Comparison of ENCODE assay signal across 9 mouse cellular contexts in genomic region chr1:132010632-132011501, GRCm38 (mm10). TPM values are rescaled to one million over a fixed set of nuclear protein-coding genes. Genes with fewer than 3 reads are reported as not detected.
DNase-seq lines count a peak whose midpoint lies in the region; ATAC-seq and TF ChIP-seq lines count a peak whose summit lies in the region.
"Had no signal": no experiment of that assay in that cellular context is flagged by ENCODE, and none has a peak within 500 bp of the region (broad histone marks: within the 10 kb centered on the region; RNA-seq: fewer than 3 reads in every experiment).

No protein-coding gene starts in this region.

- peak overlapping the region; percentile 86 for H3K4me2 ChIP-seq in CH12.LX (ENCODE audit: insufficient read depth, low read depth, poor library complexity, severe bottlenecking)
- H3K4me2 ChIP-seq in liver, embryonic 13.5 days, result peak overlapping the region; percentile 43
- H3K4me2 ChIP-seq in forebrain, embryonic 14.5 days (ENCODE audit: low read length), result no peak overlapping the region

- no peak for TF ChIP-seq CTCF in CH12.LX (conservative IDR thresholded peaks at IDR 0.05 in 1 of 2, IDR thresholded peaks at IDR 0.05 in 1 of 2; ENCODE audit: low read depth in 2 of 2, low read length in 2 of 2)
- no peak for TF ChIP-seq CTCF in spleen, adult 2 months (IDR thresholded peaks at IDR 0.05; ENCODE audit: extremely low read depth, insufficient read depth, insufficient read length, insufficient replicate concordance)

- 0 out of 2 replicates have a peak, but pooled peaks have one; percentile 29 for TF ChIP-seq POLR2A in CH12.LX (IDR thresholded peaks at IDR 0.05; ENCODE audit: low read depth, low read length)
- TF ChIP-seq POLR2A in spleen, adult 2 months (IDR thresholded peaks at IDR 0.05; ENCODE audit: low read depth, low read length), result no peak

- H3K27ac ChIP-seq in heart, embryonic 10.5 days, result no peak overlapping the region
- H3K27ac ChIP-seq in CH12.LX (ENCODE audit: insufficient read depth, low read depth), result peak overlapping the region; percentile 100
- H3K27ac ChIP-seq in liver, embryonic 13.5 days, result peak overlapping the region; percentile 50
- peak overlapping the region; percentile 80 for H3K27ac ChIP-seq in spleen, adult 2 months (ENCODE audit: insufficient read depth, low read length)
- H3K27ac ChIP-seq in forebrain, embryonic 14.5 days (ENCODE audit: low read depth, low read length), result no peak overlapping the region

- H3K36me3 ChIP-seq in heart, embryonic 10.5 days, result peaks cover 16% of the 10 kb centered on the region
- peaks cover 15 to 25% of the 10 kb centered on the region in 2 experiments for H3K36me3 ChIP-seq in CH12.LX (replicated peaks in 1 of 2; ENCODE audit: control insufficient read depth in 1 of 2, insufficient read depth in 1 of 2, low read length in 1 of 2)
- peaks cover 26% of the 10 kb centered on the region for H3K36me3 ChIP-seq in liver, embryonic 13.5 days
- peaks cover 7% of the 10 kb centered on the region for H3K36me3 ChIP-seq in spleen, adult 2 months (ENCODE audit: control insufficient read depth, insufficient read depth, low read length)
- H3K36me3 ChIP-seq in forebrain, embryonic 14.5 days (ENCODE audit: control insufficient read depth, insufficient read depth, low read length), result peaks cover 15% of the 10 kb centered on the region; the same call in 1 of the 2 replicates

- 86% methylated on average over 17 of the region's 17 CpGs for WGBS in heart, embryonic 10.5 days
- WGBS in liver, embryonic 13.5 days (ENCODE audit: insufficient replicate concordance), result 58% methylated on average over 17 of the region's 17 CpGs
- 6% methylated on average over 17 of the region's 17 CpGs for WGBS in spleen, adult 2 months
- WGBS in forebrain, embryonic 14.5 days, result 92% methylated on average over 17 of the region's 17 CpGs

- peak; percentile 59 for TF ChIP-seq EP300 in CH12.LX (IDR thresholded peaks at IDR 0.05; ENCODE audit: low read length)

- H3K9me3 ChIP-seq in heart, embryonic 10.5 days, result no peaks in the 10 kb centered on the region
- peaks cover 4% of the 10 kb centered on the region for H3K9me3 ChIP-seq in CH12.LX (replicated peaks; ENCODE audit: low read length)
- H3K9me3 ChIP-seq in liver, embryonic 13.5 days (replicated peaks), result no peaks in the 10 kb centered on the region
- H3K9me3 ChIP-seq in forebrain, embryonic 14.5 days (replicated peaks; ENCODE audit: control insufficient read depth, low read length), result no peaks in the 10 kb centered on the region

- in situ Hi-C loops in CH12.LX (cut with MboI; ENCODE audit: low pct_ligation_motif_present, low pct_unique_long_range_greater_than_20kb, low sequenced_read_pairs), result no loop called here

- peaks cover 64% of the 10 kb centered on the region for H3K79me2 ChIP-seq in CH12.LX (replicated peaks; ENCODE audit: control insufficient read depth, extremely low read depth, insufficient read depth, poor library complexity, severe bottlenecking)

- dilution Hi-C loops in CH12.LX (cut with MboI; ENCODE audit: extremely low pct_ligation_motif_present, extremely low pct_unique_long_range_greater_than_20kb, low sequenced_read_pairs), result no loop called here

- no peaks in the 10 kb centered on the region for H3K27me3 ChIP-seq in heart, embryonic 10.5 days (ENCODE audit: insufficient read depth, poor library complexity, severe bottlenecking)
- H3K27me3 ChIP-seq in CH12.LX (replicated peaks), result no peaks in the 10 kb centered on the region
- H3K27me3 ChIP-seq in liver, embryonic 13.5 days, result no peaks in the 10 kb centered on the region
- H3K27me3 ChIP-seq in spleen, adult 2 months (ENCODE audit: control insufficient read depth, insufficient read depth, low read length), result no peaks in the 10 kb centered on the region
- no peaks in the 10 kb centered on the region for H3K27me3 ChIP-seq in forebrain, embryonic 14.5 days (replicated peaks; ENCODE audit: control insufficient read depth, insufficient read depth, low read length)

- TF ChIP-seq RAD21 in CH12.LX (IDR thresholded peaks at IDR 0.05; ENCODE audit: low read depth, low read length), result no peak

- peak; percentile 25 to 35 for DNase-seq in heart, adult 18-20 months
- no peak for DNase-seq in heart, embryonic 10.5 days (ENCODE audit: low spot score)
- DNase-seq in CH12.LX (ENCODE audit: extremely low read depth), result peak; percentile 84
- DNase-seq in liver, embryonic 13.5 days, result no peak
- DNase-seq in spleen, adult 2 months (ENCODE audit: low read depth in 1 of 2, low spot score in 2 of 2), result peak; percentile 64 to 71
- DNase-seq in cerebellum, adult 11-12 months, result no peak
- DNase-seq in forebrain, embryonic 14.5 days (ENCODE audit: low spot score), result no peak
- no peak for DNase-seq in left cerebral cortex, adult 8-10 months (ENCODE audit: low spot score in 2 of 2)
- DNase-seq: heart, postnatal 14 days had no signal

- ATAC-seq in liver, embryonic 13.5 days (ENCODE audit: low read depth), result no peak
- ATAC-seq in forebrain, embryonic 14.5 days, result no peak

- H3K4me3 ChIP-seq in heart, embryonic 10.5 days, result no peak overlapping the region
- H3K4me3 ChIP-seq in CH12.LX (replicated peaks in 1 of 3; ENCODE audit: low read depth in 2 of 3, low read length in 2 of 3, poor library complexity in 1 of 3), result peak overlapping the region; percentile 51 to 77 (median 57)
- peak overlapping the region; percentile 22; the same call in 1 of the 2 replicates for H3K4me3 ChIP-seq in liver, embryonic 13.5 days (replicated peaks)
- H3K4me3 ChIP-seq in spleen, adult 2 months (ENCODE audit: extremely low read depth, insufficient read depth, insufficient read length), result peak overlapping the region; percentile 36; the same call in 1 of the 2 replicates
- H3K4me3 ChIP-seq in forebrain, embryonic 14.5 days (ENCODE audit: low read depth, low read length), result no peak overlapping the region

- H3K9ac ChIP-seq in CH12.LX (ENCODE audit: insufficient read depth, low read depth), result peak overlapping the region; percentile 95
- H3K9ac ChIP-seq in liver, embryonic 13.5 days, result peak overlapping the region; percentile 50; the same call in 1 of the 2 replicates
- no peak overlapping the region for H3K9ac ChIP-seq in forebrain, embryonic 14.5 days (ENCODE audit: low read length)

- H3K4me1 ChIP-seq in heart, embryonic 10.5 days, result peaks cover 23% of the 10 kb centered on the region
- H3K4me1 ChIP-seq in CH12.LX (ENCODE audit: control insufficient read depth in 1 of 2, insufficient read depth in 2 of 2), result peaks cover 8 to 39% of the 10 kb centered on the region in 2 experiments
- H3K4me1 ChIP-seq in liver, embryonic 13.5 days (replicated peaks), result peaks cover 54% of the 10 kb centered on the region
- peaks cover 15% of the 10 kb centered on the region for H3K4me1 ChIP-seq in spleen, adult 2 months (ENCODE audit: control insufficient read depth, insufficient read depth, insufficient read length)
- peaks cover 14% of the 10 kb centered on the region for H3K4me1 ChIP-seq in forebrain, embryonic 14.5 days (ENCODE audit: control insufficient read depth, insufficient read depth, low read length)

TF ChIP-seq in CH12.LX, 34 proteins besides CTCF, POLR2A, EP300 and RAD21 (continues in another document):
- TF ChIP-seq ZMIZ1 (IDR thresholded peaks at IDR 0.05; ENCODE audit: low read depth, low read length) (peak; percentile 77; the same call in 1 of the 2 replicates), TBP (conservative IDR thresholded peaks at IDR 0.05; ENCODE audit: low read depth, low read length) (no peak), MYC (IDR thresholded peaks at IDR 0.05; ENCODE audit: low read depth, low read length) (peak; percentile 60), MEF2A (IDR thresholded peaks at IDR 0.05; ENCODE audit: borderline replicate concordance, low read depth, low read length) (peak; percentile 47), IRF4 (IDR thresholded peaks at IDR 0.05; ENCODE audit: low read depth, low read length) (peak; percentile 75), USF1 (IDR thresholded peaks at IDR 0.05; ENCODE audit: low read depth, low read length) (no peak), SMC3 (IDR thresholded peaks at IDR 0.05; ENCODE audit: low read depth, low read length) (no peak), TCF12 (IDR thresholded peaks at IDR 0.05; ENCODE audit: low read depth, low read length) (peak; percentile 90), MAX (IDR thresholded peaks at IDR 0.05; ENCODE audit: low read length) (peak; percentile 77; the same call in 1 of the 2 replicates)

RNA-seq across cellular contexts. Expression of gene Elk4, which starts 3.5 kb away (rescaled TPM):
- 10 to 100 TPM; 77.4 to 82.0 TPM for total RNA-seq in heart, adult 18-20 months (2021)
- 12.2 and 15.3 TPM in 2 replicates for polyA plus RNA-seq in heart, embryonic 10.5 days (2016; fragmentation: Nextera tagmentation; extraction: Ambion mirVana)
- total RNA-seq in CH12.LX (2012; rRNA removed) (18.9 and 21.0 TPM in 2 replicates), CH12.LX (2014; rRNA removed) (12.8 and 16.8 TPM in 2 replicates)
- 16.1 and 17.4 TPM in 2 replicates for polyA plus RNA-seq in CH12.LX (2012; ENCODE audit: insufficient read length, low read depth)
- polyA plus RNA-seq in liver, embryonic 13.5 days (2015; fragmentation: Nextera tagmentation; extraction: Ambion mirVana), result 9.5 and 10.2 TPM in 2 replicates
- 33.1 and 33.5 TPM in 2 replicates for polyA plus RNA-seq in spleen, adult 2 months (2012; rRNA removed)
- polyA plus RNA-seq in forebrain, embryonic 14.5 days (2014; fragmentation: Nextera tagmentation; extraction: Ambion mirVana), result 14.8 and 17.0 TPM in 2 replicates
- total RNA-seq in left cerebral cortex, adult 8-10 months (2022), result 10 to 100 TPM; 54.1 to 63.5 (median 58.5) TPM

RNA-seq across cellular contexts. Expression of gene Slc45a3, which starts 48.1 kb away (rescaled TPM):
- total RNA-seq in heart, adult 18-20 months (2021), result 1 to 10 TPM; 5.4 to 6.9 TPM
- 1.1 and 1.9 TPM in 2 replicates for polyA plus RNA-seq in heart, embryonic 10.5 days (2016; fragmentation: Nextera tagmentation; extraction: Ambion mirVana)
- total RNA-seq in CH12.LX (2012; rRNA removed) (0.47 and 0.55 TPM in 2 replicates), CH12.LX (2014; rRNA removed) (0.11 and 0.16 TPM in 2 replicates)
- polyA plus RNA-seq in CH12.LX (2012; ENCODE audit: insufficient read length, low read depth), result 0.15 and 0.20 TPM in 2 replicates
- polyA plus RNA-seq in liver, embryonic 13.5 days (2015; fragmentation: Nextera tagmentation; extraction: Ambion mirVana), result 2.6 and 2.7 TPM in 2 replicates
- 23.9 and 28.0 TPM in 2 replicates for polyA plus RNA-seq in spleen, adult 2 months (2012; rRNA removed)
- 1.5 and 1.8 TPM in 2 replicates for polyA plus RNA-seq in forebrain, embryonic 14.5 days (2014; fragmentation: Nextera tagmentation; extraction: Ambion mirVana)
- 1 to 10 TPM in 1 of 4 experiments, under 1 TPM in 3; 0.65 to 1.9 (median 0.79) TPM for total RNA-seq in left cerebral cortex, adult 8-10 months (2022)

RNA-seq across cellular contexts. Expression of gene Mfsd4a, which starts 57.0 kb away (rescaled TPM):
- total RNA-seq in heart, adult 18-20 months (2021), result 1 to 10 TPM; 5.1 to 6.9 TPM
- 7.3 and 12.0 TPM in 2 replicates for polyA plus RNA-seq in heart, embryonic 10.5 days (2016; fragmentation: Nextera tagmentation; extraction: Ambion mirVana)
- total RNA-seq in CH12.LX (2012; rRNA removed) (5.2 and 5.6 TPM in 2 replicates), CH12.LX (2014; rRNA removed) (0.81 and 1.4 TPM in 2 replicates)
- 11.8 and 13.0 TPM in 2 replicates for polyA plus RNA-seq in CH12.LX (2012; ENCODE audit: insufficient read length, low read depth)
- 3.2 and 4.8 TPM in 2 replicates for polyA plus RNA-seq in liver, embryonic 13.5 days (2015; fragmentation: Nextera tagmentation; extraction: Ambion mirVana)
- 1.0 and 1.1 TPM in 2 replicates for polyA plus RNA-seq in spleen, adult 2 months (2012; rRNA removed)
- polyA plus RNA-seq in forebrain, embryonic 14.5 days (2014; fragmentation: Nextera tagmentation; extraction: Ambion mirVana), result 3.7 and 5.0 TPM in 2 replicates
- 100 to 1,000 TPM in 1 of 4 experiments, 10 to 100 TPM in 3; 77.0 to 100 (median 85.0) TPM for total RNA-seq in left cerebral cortex, adult 8-10 months (2022)

Comparison
In these comparisons a context has a peak if more than half of its experiments do, and no peak if none do; other contexts are left out.
1. DNase-seq: peak in heart, adult 18-20 months (2 of 2), CH12.LX (single experiment) and spleen, adult 2 months (2 of 2); none in heart, embryonic 10.5 days (single experiment), liver, embryonic 13.5 days (single experiment), cerebellum, adult 11-12 months (single experiment), forebrain, embryonic 14.5 days (single experiment) and left cerebral cortex, adult 8-10 months (0 of 2).
2. H3K27ac ChIP-seq: peak in CH12.LX (single experiment), liver, embryonic 13.5 days (single experiment) and spleen, adult 2 months (single experiment); none in heart, embryonic 10.5 days (single experiment) and forebrain, embryonic 14.5 days (single experiment).
3. H3K4me3 ChIP-seq: peak in CH12.LX (3 of 3), liver, embryonic 13.5 days (single experiment) and spleen, adult 2 months (single experiment); none in heart, embryonic 10.5 days (single experiment) and forebrain, embryonic 14.5 days (single experiment).